Mouse (Mus musculus) gonadal fat pad, adult 2 months (tissue): Measurements from ENCODE around the gene Ccdc84. TPM values are rescaled to one million over a fixed set of nuclear protein-coding genes. Genes with fewer than 3 reads are reported as not detected.
"Not testable (repeated sequence)": the region's sequence is repeated elsewhere in the genome, so short reads cannot be mapped to it uniquely, and the experiment has no call there.

ENCODE experiments used
- DNase-seq: peaks from one replicate; pipeline ENCODE4 v3.0.0-alpha.2; 2012; ENCODE audit warnings: low read depth
- polyA plus RNA-seq: library from polyadenylated mRNA; depleted of rRNA; stranded (reverse); fragments of >200 nt; gene quantifications from 2 replicates; pipeline ENCODE4 v1.2.3, GENCODE M21; 2012

Gene Ccdc84
- polyA plus RNA-seq, 1 experiment = 35.0 TPM

GRCm38 (mm10) chr9:44408693-44409092 is 9.7 kb downstream of the Ccdc84 start:
- not testable (repeated sequence) for DNase-seq

GRCm38 (mm10) chr9:44407752-44408097 is 10.6 kb downstream of the Ccdc84 start:
- DNase-seq = no peak

GRCm38 (mm10) chr9:44406906-44407751 is 11.2 kb downstream of the Ccdc84 start, which contains the start of the genes Rps25 and Trappc4:
Gene Rps25, plus strand, starts transcription at chr9:44407139.
Gene Trappc4, minus strand, starts transcription at chr9:44407600.
- DNase-seq = peak; percentile 77

GRCm38 (mm10) chr9:44405011-44405410 is 13.4 kb downstream of the Ccdc84 start:
- no peak for DNase-seq

GRCm38 (mm10) chr9:44401081-44401480 is 17.3 kb downstream of the Ccdc84 start:
- no peak for DNase-seq

GRCm38 (mm10) chr9:44399795-44400114 is 18.6 kb downstream of the Ccdc84 start:
- DNase-seq = no peak

- DNase-seq = no peak
Measured at GRCm38 (mm10) chr9:44399114-44399794, 19.1 kb downstream of the Ccdc84 start.

- no peak for DNase-seq
Measured at GRCm38 (mm10) chr9:44398551-44398950, 19.8 kb downstream of the Ccdc84 start.

GRCm38 (mm10) chr9:44398087-44398486 is 20.3 kb downstream of the Ccdc84 start:
- no peak for DNase-seq

GRCm38 (mm10) chr9:44396684-44397411 is 21.5 kb downstream of the Ccdc84 start, which contains the start of gene Slc37a4:
Gene Slc37a4, plus strand, starts transcription at chr9:44396852.
- DNase-seq = peak; percentile 83

GRCm38 (mm10) chr9:44391466-44391865 is 26.9 kb downstream of the Ccdc84 start:
- DNase-seq = no peak

GRCm38 (mm10) chr9:44389273-44389672 is 29.1 kb downstream of the Ccdc84 start:
- DNase-seq = no peak

- no peak for DNase-seq
Measured at GRCm38 (mm10) chr9:44387221-44387620, 31.1 kb downstream of the Ccdc84 start.

- DNase-seq = no peak
Measured at GRCm38 (mm10) chr9:44384596-44384995, 33.8 kb downstream of the Ccdc84 start.

GRCm38 (mm10) chr9:44379862-44380261 is 38.5 kb downstream of the Ccdc84 start:
- no peak for DNase-seq

- no peak for DNase-seq
Measured at GRCm38 (mm10) chr9:44379054-44379834, 39.1 kb downstream of the Ccdc84 start, which contains the start of gene Hyou1. Gene Hyou1, plus strand, starts transcription at chr9:44379490.

GRCm38 (mm10) chr9:44378153-44378730 is 40.1 kb downstream of the Ccdc84 start:
- no peak for DNase-seq

GRCm38 (mm10) chr9:44377335-44377734 is 41.0 kb downstream of the Ccdc84 start:
- not testable (repeated sequence) for DNase-seq

GRCm38 (mm10) chr9:44376141-44376540 is 42.2 kb downstream of the Ccdc84 start:
- no peak for DNase-seq

GRCm38 (mm10) chr9:44373386-44373785 is 45.0 kb downstream of the Ccdc84 start:
- no peak for DNase-seq

- no peak for DNase-seq
Measured at GRCm38 (mm10) chr9:44364480-44364879, 53.9 kb downstream of the Ccdc84 start.
